Comparison of ENCODE assay signal across 10 mouse cellular contexts in the genomic region with DNA sequence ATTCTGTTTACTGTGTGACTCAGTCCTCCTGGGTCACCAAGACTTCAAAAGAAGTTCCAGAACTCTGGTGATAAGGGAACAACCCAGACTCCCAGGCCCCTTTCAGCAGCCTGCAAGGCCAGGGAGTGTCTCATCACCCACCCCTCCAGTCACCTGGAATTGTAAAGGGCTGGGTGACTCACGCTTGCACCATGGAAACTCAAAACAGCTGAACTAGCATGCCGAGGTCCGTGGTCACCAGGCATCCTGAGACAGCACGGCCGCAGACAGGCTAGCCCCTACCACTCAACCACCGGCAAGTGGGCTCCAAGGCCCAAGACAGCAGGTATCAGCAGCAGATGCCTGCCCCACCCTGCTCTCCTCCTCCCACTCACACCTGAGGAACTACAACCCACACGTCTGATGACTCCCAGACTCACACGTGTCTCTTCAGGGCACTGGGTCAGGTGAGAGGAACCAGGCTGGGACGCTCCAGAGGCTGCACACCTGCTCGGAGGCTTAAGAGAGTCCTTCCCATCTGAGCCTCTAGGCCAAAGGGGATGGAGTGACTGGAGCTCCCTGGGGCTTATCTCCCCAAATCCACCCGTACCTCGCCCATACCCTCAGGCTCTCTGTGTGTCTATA. TPM values are rescaled to one million over a fixed set of nuclear protein-coding genes. Genes with fewer than 3 reads are reported as not detected.
A peak's percentile ranks its signal among the peaks of the same experiment; 100 is the strongest.
DNase-seq lines count a peak whose midpoint lies in the region; ATAC-seq and TF ChIP-seq lines count a peak whose summit lies in the region.
"Had no signal": no experiment of that assay in that cellular context is flagged by ENCODE, and none has a peak within 500 bp of the region (broad histone marks: within the 10 kb centered on the region; RNA-seq: fewer than 3 reads in every experiment).

No protein-coding gene starts in this region.

- 0 out of 2 replicates have a peak, but pooled peaks cover 3% of the 10 kb centered on the region for H3K27me3 ChIP-seq in G1E (ENCODE audit: insufficient read depth, low read length)
- no peaks in the 10 kb centered on the region for H3K27me3 ChIP-seq in intestine, postnatal 0 days (replicated peaks; ENCODE audit: control insufficient read depth, insufficient read depth, low read length)

- H3K4me3 ChIP-seq in layer of hippocampus, adult 2 months, result no peak overlapping the region
- peak overlapping the region; percentile 8; the same call in 1 of the 2 replicates for H3K4me3 ChIP-seq in G1E (ENCODE audit: low read depth, low read length)
- H3K4me3 ChIP-seq in intestine, postnatal 0 days (ENCODE audit: low read depth, low read length), result no peak overlapping the region
- H3K4me3 ChIP-seq: gastrocnemius, adult 2 months; left cerebral cortex, adult 2 months had no signal

- peak overlapping the region; percentile 48 for H3K4me2 ChIP-seq in intestine, postnatal 0 days (replicated peaks; ENCODE audit: low read depth)

- TF ChIP-seq CTCF in layer of hippocampus, adult 2 months (conservative IDR thresholded peaks at IDR 0.05), result no peak
- TF ChIP-seq CTCF in G1E (IDR thresholded peaks at IDR 0.05; ENCODE audit: low read depth, low read length), result no peak
- TF ChIP-seq CTCF in intestine, postnatal 0 days (IDR thresholded peaks at IDR 0.05; ENCODE audit: low read depth), result no peak

- peaks cover 53% of the 10 kb centered on the region for H3K4me1 ChIP-seq in G1E (ENCODE audit: insufficient read depth, low read depth, low read length)
- no peaks in the 10 kb centered on the region; the same call in 1 of the 2 replicates for H3K4me1 ChIP-seq in intestine, postnatal 0 days (replicated peaks; ENCODE audit: control insufficient read depth, insufficient read depth, low read length)

- H3K27ac ChIP-seq in layer of hippocampus, adult 2 months, result peak overlapping the region; percentile 69
- peak overlapping the region; percentile 64; the same call in 1 of the 2 replicates for H3K27ac ChIP-seq in intestine, postnatal 0 days (ENCODE audit: low read depth, low read length)
- H3K27ac ChIP-seq: gastrocnemius, adult 2 months had no signal

- H3K9me3 ChIP-seq in G1E (replicated peaks), result no peaks in the 10 kb centered on the region
- H3K9me3 ChIP-seq in intestine, postnatal 0 days (ENCODE audit: control insufficient read depth), result no peaks in the 10 kb centered on the region

- no peak for ATAC-seq in G1E (ENCODE audit: extremely low read depth, insufficient number of reproducible peaks, low FRiP score, poor library complexity, severe bottlenecking)
- ATAC-seq in intestine, postnatal 0 days, result peak; percentile 74

- H3K36me3 ChIP-seq in G1E (replicated peaks), result peaks cover 2% of the 10 kb centered on the region
- H3K36me3 ChIP-seq in intestine, postnatal 0 days (ENCODE audit: control insufficient read depth, insufficient read depth), result no peaks in the 10 kb centered on the region

- H3K9ac ChIP-seq in intestine, postnatal 0 days (ENCODE audit: low read depth, low read length), result no peak overlapping the region; the same call in 1 of the 2 replicates

- 30% methylated on average over 12 of the region's 12 CpGs for WGBS in intestine, postnatal 0 days

- no peak for DNase-seq in layer of hippocampus, adult 2 months (ENCODE audit: low spot score in 2 of 2)
- DNase-seq in layer of hippocampus, postnatal 25 days (ENCODE audit: extremely low spot score in 1 of 2, low spot score in 1 of 2), result no peak
- DNase-seq in G1E (ENCODE audit: low spot score), result no peak
- peak; percentile 38 to 45 for DNase-seq in adrenal gland, adult 18-20 months (ENCODE audit: low spot score in 2 of 2)
- no peak for DNase-seq in c-Kit-positive CD71-positive TER-119-positive erythroid progenitor cells, embryonic 14.5 days (ENCODE audit: low spot score)
- no peak for DNase-seq in retina, embryonic 14.5 days (ENCODE audit: low spot score)
- DNase-seq in spleen, adult 18-20 months, result no peak
- DNase-seq: gastrocnemius, adult 2 months had no signal

RNA-seq across cellular contexts. Expression of gene Dlg5, which starts 38.9 kb away (rescaled TPM):
- total RNA-seq in layer of hippocampus, adult 2 months (2021), result 10 to 100 TPM; 62.7 to 64.0 TPM
- 10 to 100 TPM; 52.0 to 54.3 TPM for total RNA-seq in layer of hippocampus, postnatal 25 days (2021)
- total RNA-seq in G1E (2014; fragmentation: Nextera tagmentation) (22.7 and 25.4 TPM in 2 replicates), G1E (2017) (2.4 and 3.7 TPM in 2 replicates)
- polyA plus RNA-seq in G1E (2012), result 13.6 and 13.9 TPM in 2 replicates
- total RNA-seq in adrenal gland, adult 18-20 months (2021), result 10 to 100 TPM; 35.7 to 51.6 TPM
- 5.0 and 5.5 TPM in 2 replicates for polyA plus RNA-seq in intestine, postnatal 0 days (2015; fragmentation: Nextera tagmentation; extraction: Ambion mirVana)

Comparison
In these comparisons a context has a peak if more than half of its experiments do, and no peak if none do; other contexts are left out.
1. DNase-seq: peak in adrenal gland, adult 18-20 months (2 of 2); none in layer of hippocampus, adult 2 months (0 of 2), layer of hippocampus, postnatal 25 days (0 of 2), G1E (single experiment), c-Kit-positive CD71-positive TER-119-positive erythroid progenitor cells, embryonic 14.5 days (single experiment), retina, embryonic 14.5 days (single experiment) and spleen, adult 18-20 months (0 of 2).